Mouse (Mus musculus) CH12.LX (cell line): ENCODE results near the gene Mpdz.

ENCODE experiments used
- CTCF ChIP-seq, 2 experiments: IDR thresholded peaks in 1 of 2; conservative IDR thresholded peaks in 1 of 2; 2 replicates each; pipeline ENCODE4 v1.5.1; 2011 to 2012; ENCODE audit warnings: low read depth in 2 of 2, low read length in 2 of 2, improper control_type of control experiment in 1 of 2, inconsistent platforms in 1 of 2, mild to moderate bottlenecking in 1 of 2, moderate library complexity in 1 of 2
- ELF1 ChIP-seq: IDR thresholded peaks from 2 replicates; pipeline ENCODE4 v1.6.1; 2014; ENCODE audit warnings: low read depth, mild to moderate bottlenecking, inconsistent platforms, low read length, improper control_type of control experiment
- JUND ChIP-seq: conservative IDR thresholded peaks from 2 replicates; pipeline ENCODE4 v1.6.1; 2011; ENCODE audit warnings: low read depth, low read length, improper control_type of control experiment
- MAFK ChIP-seq: IDR thresholded peaks from 2 replicates; pipeline ENCODE4 v1.6.1; 2011; ENCODE audit warnings: low read length, improper control_type of control experiment; ENCODE audit not compliant: insufficient replicate concordance
- MAZ ChIP-seq: IDR thresholded peaks from 2 replicates; pipeline ENCODE4 v1.6.1; 2012; ENCODE audit warnings: low read depth, mild to moderate bottlenecking, inconsistent platforms, low read length, improper control_type of control experiment, moderate library complexity
- POLR2A ChIP-seq: IDR thresholded peaks from 2 replicates; pipeline ENCODE4 v1.6.1; 2011; ENCODE audit warnings: low read depth, mild to moderate bottlenecking, improper control_type of control experiment, low read length

DNA sequence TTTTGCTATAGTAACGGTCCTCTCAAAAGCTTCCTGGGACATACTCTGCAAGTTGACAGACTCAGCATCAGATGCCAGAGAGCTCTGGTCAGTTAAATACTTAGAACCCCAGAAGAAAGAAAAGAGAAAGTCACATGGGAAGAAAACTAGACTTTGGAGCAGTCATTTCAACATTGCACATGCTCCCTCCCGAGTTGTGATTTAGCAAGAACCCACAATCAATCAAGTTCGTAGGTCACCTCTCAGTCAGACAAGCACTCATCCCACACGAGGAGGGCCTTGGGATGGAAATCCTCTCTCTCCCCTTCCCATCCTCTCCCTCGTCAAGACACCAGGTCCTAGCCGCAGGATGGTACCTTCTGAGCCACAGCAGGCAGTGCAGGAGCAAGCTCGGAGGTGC is 94.0 kb downstream of the Mpdz start:
- no peak for TF ChIP-seq MAZ
- TF ChIP-seq CTCF (conservative IDR thresholded peaks at IDR 0.05 in 1 of 2, IDR thresholded peaks at IDR 0.05 in 1 of 2; ENCODE audit: low read depth in 2 of 2, low read length in 2 of 2), result no peak
- no peak for TF ChIP-seq ELF1
- TF ChIP-seq POLR2A, result no peak
- TF ChIP-seq MAFK, result no peak
- no peak for TF ChIP-seq JUND
